Mouse (Mus musculus) thymus, postnatal 0 days (tissue): ENCODE measurements around the gene Kif6. TPM values are rescaled to one million over a fixed set of nuclear protein-coding genes. Genes with fewer than 3 reads are reported as not detected.

Experiments used
- DNase-seq: peaks from one replicate; pipeline ENCODE4 v3.0.0-alpha.2; 2015; ENCODE audit warnings: low spot score
- polyA plus RNA-seq: library from polyadenylated mRNA; unstranded; fragments of >200 nt; fragmentation: Nextera tagmentation; extraction: Ambion mirVana; gene quantifications from 2 replicates; pipeline ENCODE4 v1.2.1, GENCODE M21; 2015

Gene Kif6
- polyA plus RNA-seq, 1 experiment from 2014 or later: 1.3 TPM

DNA sequence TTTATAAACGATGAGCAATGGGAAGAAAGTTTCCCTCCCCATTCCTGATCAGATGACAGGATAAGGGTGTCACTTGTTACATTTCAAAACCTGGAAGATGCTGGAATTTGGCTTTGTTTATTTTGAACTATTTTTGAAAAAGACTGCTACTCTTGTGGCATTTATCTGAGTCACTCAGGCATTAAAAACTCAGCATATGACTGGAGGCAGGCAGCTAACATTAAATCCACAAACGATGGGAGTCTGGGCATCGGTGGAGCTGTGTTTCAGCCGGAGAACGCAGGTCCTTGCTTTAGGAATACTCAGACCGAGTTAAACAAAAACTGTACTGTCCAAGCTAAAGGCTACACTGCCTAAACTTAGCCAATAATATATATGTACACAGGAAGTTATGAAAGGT lies 46.7 kb downstream of the Kif6 start:
- no peak for DNase-seq

DNA sequence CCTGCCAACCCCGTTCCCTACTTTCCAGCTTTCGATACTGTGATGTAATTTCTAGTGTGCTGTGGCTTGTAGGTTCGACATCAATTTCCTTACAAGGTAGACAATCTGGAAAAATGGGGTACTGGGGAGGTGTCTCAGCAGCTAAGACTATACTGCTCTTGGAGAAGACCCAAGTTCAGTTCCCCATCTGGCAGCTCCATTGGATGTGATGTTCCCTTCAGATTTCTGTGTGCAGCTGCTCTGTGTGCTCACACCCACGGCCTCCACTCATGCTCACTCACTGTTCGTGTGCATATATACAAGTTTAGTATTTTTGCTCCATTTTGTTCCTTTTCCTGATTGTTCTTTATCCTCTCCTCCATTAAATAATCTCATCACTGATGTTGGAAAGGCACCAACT lies 51.8 kb downstream of the Kif6 start:
- no peak for DNase-seq

DNA sequence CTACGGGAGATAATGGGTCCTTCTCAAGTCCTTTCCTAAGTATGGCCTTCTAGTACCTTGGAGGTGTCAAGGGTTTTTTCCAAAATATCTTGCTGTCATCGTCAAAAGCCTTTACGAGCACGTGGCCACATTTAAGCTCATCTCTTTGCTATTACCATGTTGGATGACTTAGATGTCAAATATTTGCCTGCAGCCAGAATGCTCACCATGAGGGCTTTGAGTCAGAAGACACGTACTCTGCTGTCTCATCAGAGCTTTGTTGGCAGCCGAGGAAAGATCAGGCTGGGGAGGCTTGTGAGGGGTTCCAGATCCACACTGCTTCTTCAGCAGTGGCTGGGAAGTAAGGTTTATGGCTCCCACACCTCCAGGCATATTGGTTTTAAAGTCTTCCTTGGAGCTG lies 53.4 kb downstream of the Kif6 start:
- no peak for DNase-seq

DNA sequence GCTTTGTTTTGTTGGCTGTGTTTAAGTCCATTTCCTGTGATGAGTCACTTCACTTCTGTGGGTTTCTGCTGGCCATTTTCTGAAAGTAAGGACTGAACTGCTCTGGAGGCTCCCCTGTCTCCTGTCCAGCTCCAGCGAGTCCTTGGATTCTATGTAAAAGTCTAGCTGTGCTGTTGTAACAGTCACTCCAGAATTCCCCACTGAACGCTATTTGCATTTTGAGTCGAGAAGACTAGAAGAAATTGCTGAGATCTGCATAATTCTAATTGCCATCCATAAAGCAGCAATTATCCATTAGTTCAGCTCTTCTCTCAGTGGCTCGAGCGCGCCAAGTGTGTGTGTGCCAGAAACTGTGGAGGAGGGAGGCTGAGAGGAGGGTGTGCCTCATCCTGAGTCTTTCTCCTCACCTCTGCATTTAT lies 57.0 kb downstream of the Kif6 start:
- DNase-seq: no peak

DNA sequence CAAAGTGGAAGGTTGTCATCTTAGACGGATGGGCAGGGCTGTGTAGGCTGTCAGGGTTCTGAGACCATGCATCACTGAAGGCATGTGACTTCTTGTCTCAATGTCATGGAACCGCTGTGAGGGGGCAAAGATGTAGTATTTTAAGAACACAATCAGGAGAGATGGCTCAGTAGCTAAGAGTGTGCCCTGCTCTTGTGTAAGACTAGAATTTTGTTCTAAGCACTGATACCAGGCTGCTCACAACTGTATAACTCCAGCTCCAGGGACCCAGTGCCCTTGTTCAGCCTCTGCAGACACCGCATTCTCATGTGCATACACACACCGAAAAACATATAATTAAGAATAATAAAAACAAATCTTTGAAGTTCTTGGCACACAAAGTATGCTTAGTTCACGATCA lies 57.5 kb downstream of the Kif6 start:
- DNase-seq: no peak

DNA sequence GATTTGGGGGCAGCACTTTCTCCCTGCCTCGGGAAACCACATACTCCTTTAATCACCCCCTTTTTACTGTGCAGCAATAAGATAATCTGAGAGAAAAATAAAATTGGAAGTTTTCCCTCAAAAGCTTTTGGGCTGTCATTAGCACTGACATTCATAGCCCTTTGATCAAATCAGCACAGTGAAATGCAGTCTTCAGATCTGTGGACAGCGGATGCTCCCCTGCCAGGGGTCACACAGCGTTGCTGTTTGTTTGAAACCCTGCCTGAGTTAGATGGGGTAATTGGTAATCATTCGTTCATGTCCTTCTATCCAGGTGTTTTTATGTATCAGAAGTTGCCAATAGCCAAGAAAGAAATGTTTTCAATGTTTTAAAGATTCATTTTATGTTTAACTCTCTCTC lies 60.7 kb downstream of the Kif6 start:
- no peak for DNase-seq

DNA sequence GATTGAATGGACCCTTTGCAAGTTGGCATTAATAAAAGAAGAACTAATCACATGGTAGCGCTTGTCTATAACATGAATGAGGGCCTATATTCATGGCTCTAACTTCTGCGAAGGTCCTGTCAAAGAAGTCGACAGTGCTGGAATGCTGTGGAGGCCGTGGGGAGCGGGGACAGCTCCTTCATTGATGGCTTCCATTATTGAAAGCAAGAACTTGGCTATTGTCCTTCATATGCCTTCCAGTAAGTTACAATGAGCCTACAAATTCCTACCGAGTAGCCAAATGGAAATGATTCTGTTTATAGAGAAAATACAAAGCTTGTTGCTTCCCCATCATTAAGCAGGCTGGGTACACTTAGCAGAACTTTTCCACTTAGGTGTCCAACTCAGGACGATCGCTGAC lies 66.5 kb downstream of the Kif6 start:
- DNase-seq: no peak

DNA sequence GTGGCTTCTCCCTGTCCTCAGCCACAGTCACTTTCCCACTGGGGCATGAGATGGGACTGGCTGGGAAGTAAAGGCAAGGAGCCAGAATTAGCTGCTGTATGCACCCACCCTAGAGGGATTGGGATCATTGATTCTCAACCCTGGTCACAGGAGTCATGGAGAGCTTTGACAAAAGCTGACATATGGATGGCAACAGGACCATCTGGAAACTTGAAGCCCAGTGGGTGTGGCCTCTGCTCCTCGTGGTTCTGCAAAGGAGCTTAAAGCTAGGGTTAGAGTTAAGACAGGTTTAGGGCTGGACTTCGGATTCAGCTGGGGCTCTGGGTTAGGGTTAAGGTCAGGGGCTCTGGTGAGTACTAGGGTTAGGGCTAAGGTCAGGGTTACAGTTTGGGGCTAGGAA lies 69.2 kb downstream of the Kif6 start:
- no peak for DNase-seq

DNA sequence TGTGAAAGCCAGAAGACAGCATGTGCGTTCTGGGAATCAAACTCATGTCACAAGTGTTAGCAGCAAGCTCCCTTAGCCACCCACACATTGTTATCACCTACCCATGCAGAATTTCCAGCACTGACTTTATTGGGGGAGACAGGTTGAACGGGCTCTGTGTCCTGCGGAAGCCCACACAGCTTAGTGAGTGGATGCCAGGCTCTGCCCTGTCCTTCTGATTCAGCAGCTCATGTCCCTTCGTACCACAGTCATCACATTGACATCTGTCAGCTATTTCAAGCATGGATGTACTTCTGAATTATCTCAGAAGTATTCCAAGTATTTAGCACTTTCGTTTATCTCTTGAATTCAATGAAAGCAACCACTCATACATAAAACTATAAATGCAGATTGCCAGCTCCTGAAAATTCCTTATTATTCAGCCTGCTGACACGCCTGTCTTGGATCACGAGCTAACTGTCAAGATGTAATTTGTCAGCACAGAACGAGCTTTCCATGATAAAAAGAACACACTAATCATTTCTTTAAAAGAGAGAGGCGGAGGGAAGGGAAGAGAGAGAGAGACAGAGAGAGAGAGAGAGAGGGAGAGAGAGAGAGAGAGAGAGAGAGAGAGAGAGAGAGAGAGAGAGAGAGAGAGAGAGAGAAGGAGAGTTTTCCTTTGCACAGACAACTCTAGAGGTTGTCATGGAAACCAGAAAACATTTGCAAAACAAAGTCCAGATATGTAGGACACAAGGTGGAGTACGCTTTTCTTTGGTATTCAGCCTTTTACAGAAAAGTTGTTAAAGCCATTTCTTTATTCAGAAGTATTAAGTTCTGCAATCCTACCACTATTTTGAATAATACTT lies 75.9 kb downstream of the Kif6 start:
- DNase-seq: no peak

DNA sequence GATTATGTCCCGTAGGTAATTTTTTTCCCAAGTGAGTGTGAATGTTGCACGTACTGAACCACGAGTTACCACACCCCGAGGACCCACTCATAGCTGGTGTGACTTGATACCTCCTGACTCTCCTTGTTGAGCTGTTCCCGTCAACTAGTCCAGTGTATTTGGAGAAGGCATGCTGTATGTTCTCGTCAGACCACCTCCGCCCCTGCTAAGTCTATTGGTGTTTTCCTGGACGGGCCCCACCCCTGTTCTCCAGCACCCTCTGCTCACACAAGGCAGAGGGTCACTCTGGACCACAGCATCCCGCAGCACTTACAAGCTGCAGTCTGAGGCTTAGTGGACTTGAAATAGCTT lies 76.5 kb downstream of the Kif6 start:
- no peak for DNase-seq

DNA sequence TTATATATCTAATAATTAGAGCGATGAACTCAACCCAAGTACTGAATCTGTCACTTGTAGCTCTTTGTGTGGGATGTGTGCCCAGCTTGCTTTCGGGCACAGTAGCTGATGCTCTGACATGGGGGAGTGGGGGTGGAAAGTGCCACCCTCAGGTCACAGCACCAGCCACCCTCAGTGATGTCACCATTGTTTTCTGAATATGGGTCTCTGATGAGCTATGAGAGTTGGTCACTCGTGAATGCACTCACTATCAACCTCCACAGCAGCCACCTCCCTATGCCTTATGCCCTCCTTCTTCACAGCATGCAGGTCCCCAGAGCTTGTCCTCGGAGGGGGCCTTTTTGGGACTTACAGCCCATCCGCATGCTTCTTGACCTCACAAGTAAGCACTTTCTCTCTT lies 78.3 kb downstream of the Kif6 start:
- no peak for DNase-seq

DNA sequence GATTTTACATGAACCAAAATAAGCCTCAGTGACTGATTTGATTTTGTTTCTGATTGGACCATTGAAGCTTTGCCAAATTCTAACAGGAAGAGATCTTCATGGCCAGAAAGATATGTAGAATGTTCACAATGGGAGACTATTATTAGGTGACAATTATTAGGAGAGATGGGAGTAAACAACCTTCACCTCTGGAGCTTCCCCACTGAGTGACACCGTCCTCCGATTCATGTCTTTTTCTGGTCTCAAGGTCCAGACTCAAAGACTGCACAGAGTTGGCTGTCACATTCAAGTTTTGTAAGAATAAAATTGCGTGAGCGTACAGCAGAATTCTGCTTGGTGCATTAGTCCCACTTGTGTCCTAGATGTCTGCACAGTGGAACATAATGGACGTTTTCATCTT lies 82.3 kb downstream of the Kif6 start:
- DNase-seq: no peak

DNA sequence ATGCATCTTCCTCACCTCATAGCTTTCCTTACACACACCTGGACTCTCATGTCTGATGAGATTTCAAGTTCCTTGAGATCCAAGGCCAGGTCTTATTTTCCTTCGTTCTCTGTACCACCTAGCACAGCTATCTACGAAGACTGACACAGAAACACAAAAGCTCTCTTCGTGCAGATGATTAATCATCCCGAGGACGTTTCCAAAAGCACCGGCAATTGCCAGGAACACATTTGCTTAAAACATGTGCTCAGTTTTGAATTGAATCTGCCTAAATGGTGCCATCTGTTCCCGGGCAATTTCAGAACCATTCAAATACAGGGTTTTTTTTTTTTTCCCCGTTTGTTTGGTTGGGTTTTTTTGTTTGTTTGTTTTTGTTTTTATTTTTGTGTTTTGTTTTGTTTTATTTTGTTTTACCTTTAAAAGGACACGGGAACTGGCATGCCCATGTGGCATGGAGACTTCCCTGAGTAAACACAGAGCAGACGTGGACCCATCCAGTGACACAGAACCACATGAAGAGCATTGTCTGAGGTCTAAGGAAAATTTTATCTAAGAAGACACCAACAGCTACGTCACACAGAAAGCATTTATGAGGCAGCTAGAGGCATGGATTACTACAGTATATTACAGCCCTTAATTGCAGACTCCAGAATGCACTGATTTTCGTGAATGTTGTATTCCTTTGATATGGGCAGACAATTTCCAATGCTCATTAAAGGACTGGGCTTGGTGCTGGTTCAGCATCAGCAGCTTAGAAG lies 88.7 kb downstream of the Kif6 start:
- DNase-seq: no peak

DNA sequence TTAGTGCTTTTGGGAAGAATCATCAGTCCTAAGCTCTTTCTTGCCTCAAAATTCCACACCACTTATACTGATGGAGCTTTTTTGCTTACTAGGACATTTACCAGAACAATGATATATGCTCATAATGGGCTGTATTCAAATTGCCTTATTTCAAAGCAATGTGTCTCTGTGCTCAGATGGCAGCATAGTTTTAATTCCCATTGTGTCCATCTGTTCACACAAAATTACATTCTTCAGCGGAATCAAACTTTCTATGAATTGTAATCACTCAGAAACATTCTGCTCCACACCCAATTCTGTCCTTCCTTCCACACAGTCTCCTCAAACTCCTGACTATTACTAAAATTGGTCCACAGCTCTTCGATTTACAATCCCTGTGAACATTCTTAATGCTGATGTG lies 94.3 kb downstream of the Kif6 start:
- no peak for DNase-seq

DNA sequence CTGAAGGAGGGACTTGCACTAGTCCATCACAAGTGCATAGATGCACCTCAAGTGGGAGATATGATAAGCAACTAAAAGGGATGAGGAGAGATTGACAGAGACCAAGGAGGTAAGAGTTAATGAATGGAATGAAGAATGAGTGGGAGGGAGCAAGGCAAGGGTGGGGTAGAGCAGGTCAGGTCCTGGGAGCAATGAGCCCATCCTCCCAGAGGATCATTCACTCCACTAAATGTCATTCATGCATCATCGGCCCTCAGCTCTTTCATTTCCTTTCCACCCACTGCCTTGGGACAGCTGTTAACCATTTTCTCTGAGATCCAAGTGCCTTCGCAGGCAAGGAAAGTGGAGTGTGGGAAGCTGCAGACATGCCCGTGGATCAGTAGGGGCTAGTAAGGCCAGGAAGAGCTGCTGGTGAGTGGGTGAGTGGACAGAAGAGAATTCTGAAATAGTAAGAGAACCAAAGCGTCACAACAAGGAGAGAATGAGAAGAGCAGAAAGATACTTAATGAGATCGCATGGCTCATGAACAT lies 95.2 kb downstream of the Kif6 start:
- no peak for DNase-seq

DNA sequence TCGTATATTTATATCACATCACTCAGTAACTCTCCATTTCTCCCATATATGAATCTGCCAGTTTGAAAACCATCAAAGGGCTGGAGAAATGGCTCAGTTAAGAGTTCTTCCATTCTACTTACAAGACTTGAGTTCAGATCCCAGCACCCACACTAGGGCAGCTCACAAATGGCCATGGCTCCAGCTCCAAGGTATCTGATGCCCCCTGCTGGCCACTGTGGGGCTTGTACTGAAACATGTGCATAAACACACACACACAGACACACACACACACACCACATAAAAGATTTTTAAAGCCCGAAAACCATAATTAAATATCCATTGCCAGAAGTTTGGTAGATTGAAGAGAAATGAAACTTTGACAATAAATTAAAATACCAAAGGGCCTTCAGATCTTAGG lies 111.3 kb downstream of the Kif6 start:
- DNase-seq: no peak

DNA sequence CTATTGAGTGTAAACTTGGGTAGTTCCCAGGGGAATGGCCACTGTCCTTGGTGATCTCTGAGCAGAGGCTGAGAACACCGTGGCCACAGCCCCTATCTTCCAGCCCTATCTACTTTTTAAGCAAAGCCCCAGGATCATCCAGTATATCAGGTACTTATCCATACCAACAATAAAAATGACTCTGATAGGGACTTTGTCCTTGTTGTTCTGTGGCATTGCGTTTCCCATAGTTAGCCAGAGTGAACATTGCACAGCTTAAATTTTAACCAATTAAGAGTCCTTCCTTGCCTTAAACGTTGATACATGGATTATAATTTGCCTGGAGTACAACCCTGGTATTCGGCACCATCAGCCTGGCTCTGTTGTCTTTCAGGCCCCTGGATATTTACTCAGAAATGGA lies 112.0 kb downstream of the Kif6 start:
- no peak for DNase-seq

DNA sequence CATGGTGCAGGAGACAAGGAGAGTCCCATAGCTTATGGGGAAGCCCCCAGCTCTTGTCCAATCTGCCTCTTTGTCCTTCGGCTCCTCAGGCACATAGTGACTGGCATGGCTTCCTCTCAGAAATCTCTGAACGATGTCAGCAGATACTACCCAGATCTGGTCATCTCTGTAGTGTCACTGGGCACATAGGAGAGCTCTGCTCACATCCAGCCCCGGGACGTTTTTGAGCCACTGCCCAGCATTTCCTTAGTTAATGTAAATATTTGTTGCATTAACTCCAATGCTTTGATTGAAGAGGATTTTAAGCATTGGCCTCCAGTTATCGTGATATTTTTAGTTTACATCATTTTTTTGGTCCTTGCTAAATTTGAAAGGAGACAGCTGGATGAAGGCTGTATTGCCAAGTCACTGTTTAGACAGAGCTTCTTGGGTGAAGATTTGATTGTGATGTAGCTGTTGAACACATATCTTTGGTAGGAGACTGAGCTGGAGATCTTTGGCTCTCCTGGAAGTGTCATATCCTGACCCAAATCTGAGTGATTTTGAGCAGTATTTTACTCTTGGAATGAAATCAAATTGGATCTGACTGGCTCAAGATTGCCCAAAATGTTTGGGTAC lies 112.6 kb downstream of the Kif6 start:
- DNase-seq: no peak

DNA sequence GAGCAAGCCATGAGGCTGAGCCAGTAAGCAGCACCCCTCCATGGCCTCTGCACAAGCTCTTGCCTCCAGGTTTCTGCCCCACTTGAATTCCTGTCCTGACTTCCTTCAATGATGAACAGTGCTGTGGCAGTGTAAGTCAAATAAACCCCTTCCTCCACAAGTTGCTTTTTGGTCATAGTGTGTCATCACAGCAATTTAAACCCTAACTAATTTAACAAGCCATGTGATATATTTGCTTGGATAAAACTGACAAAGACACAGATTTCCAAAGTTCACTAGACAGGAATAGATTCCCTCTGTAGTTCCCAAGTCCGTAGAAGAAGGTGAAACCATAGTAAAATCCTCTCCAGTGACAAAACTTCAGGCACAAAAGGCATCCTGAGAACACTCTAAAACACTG lies 114.9 kb downstream of the Kif6 start:
- no peak for DNase-seq

DNA sequence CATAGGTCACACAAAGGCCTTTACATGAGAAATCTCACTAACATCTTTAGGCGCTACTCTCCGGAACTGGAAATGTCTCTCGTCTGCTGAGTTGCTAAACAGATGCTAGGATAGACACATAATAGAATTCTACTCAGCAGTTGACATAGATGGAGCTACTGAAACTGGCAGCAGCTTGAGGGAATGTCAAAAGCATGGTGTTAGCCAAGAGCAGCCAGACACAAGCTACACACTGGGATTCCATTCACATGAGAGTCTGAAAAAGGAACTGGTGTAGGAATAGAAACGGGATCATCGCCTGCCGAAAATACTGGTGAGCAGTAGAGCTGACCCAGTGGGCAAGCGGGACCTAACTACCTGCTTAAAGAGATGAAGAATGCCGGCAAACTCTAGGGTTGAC lies 117.8 kb downstream of the Kif6 start:
- no peak for DNase-seq

DNA sequence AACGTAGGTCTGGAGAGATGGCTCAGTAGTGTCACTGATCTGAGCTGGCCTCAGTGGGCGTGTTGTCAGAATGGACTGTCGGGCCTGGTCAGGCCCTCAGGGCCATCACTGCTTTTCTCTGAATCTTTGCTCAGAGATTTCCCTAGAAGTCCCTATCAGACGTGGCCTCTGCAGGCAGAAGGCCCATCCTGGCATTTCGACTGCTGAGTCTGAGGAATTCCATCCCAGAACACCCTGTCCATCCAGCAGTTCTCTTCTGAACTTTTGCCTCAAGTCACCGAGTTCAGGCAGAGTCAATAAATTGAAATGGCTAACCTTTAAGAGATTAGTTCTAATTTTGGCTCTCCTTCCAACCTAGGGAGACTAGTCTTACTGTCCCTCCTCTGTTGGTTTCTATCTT lies 119.1 kb downstream of the Kif6 start:
- DNase-seq: no peak

DNA sequence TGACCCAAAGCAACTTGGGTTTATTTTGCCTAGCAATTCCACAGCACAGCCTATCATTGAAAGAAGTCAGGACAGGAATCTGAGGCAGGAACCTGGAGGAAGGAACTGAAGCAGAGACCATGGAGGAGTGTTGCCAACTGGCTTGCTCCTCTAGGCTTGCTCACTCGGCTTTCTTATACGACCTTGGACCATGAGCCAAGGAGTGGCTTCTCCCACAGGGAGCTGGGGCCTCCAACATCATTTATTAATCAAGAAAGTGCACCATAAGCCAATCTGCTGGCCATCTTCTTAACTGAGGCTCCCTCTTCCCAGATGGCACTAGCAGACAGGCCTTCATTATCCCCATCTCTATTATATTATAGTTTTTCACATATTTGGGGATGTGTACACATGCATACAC lies 119.8 kb downstream of the Kif6 start:
- DNase-seq: no peak
